In the genomic region with DNA sequence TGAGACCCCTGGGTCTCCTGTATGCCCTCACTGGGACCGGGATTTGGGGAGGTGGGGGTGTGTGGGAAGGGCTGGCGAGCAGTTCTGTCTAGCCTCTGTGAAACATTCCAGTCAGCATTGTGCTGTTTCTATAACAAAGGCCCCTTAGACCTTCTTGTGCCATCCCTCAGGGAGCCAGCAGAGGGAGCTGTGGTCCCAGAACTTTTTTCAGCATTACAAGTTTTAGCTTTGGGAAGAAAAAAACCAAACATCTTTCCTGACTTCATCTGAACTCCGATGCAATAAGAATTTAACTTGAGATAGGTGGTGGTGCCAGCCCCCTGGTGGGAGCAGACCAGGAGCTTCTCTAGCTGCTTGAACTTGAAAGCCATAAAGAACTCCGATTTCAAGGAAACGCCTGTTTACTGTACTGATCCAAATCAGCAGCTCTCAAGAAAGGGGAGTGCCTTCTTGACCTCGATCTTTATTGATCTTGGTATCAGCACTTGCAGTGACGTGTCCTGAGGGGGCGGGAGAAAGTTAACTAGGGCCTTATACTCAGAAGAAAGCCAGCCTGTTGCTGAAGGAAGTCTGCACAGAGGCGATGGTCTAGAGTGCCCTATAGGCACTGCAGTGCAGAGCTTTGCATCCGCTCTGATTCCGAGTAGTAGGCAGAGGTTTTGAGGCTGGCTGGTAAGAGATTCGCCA, we compare ENCODE assay signal across 8 mouse cellular contexts.
DNase-seq lines count a peak whose midpoint lies in the region; ATAC-seq and TF ChIP-seq lines count a peak whose summit lies in the region.

No protein-coding gene starts in this region.

- DNase-seq in NIH3T3 (ENCODE audit: low read depth): peak; percentile 92
- peak; percentile 53 for DNase-seq in cerebellum, adult 9-11 months
- peak; percentile 41 to 74 for DNase-seq in frontal cortex, postnatal 10 days (ENCODE audit: low spot score in 2 of 2)
- peak; percentile 89 for DNase-seq in layer of hippocampus, postnatal 10 days (ENCODE audit: low spot score in 2 of 2)
- DNase-seq in lung, postnatal 0 days (ENCODE audit: low spot score): peak; percentile 86
- peak; percentile 43 for DNase-seq in retina, postnatal 7 days (ENCODE audit: low read depth, low spot score)
- peak; percentile 73 to 80 for DNase-seq in urinary bladder, adult 18-20 months (ENCODE audit: low spot score in 2 of 2)

- no peak overlapping the region; the same call in 1 of the 2 replicates for H3K9ac ChIP-seq in hindbrain, embryonic 12.5 days
- no peak overlapping the region for H3K9ac ChIP-seq in lung, postnatal 0 days (replicated peaks; ENCODE audit: low read depth)

- peak; percentile 26; the same call in 1 of the 2 replicates for TF ChIP-seq EP300 in lung, postnatal 0 days (IDR thresholded peaks at IDR 0.05)

- H3K9me3 ChIP-seq in hindbrain, embryonic 12.5 days (replicated peaks): no peaks in the 10 kb centered on the region
- no peaks in the 10 kb centered on the region for H3K9me3 ChIP-seq in lung, postnatal 0 days (ENCODE audit: low read length)

- H3K27me3 ChIP-seq in hindbrain, embryonic 12.5 days: no peaks in the 10 kb centered on the region
- H3K27me3 ChIP-seq in lung, postnatal 0 days (replicated peaks; ENCODE audit: insufficient read depth, low read length): no peaks in the 10 kb centered on the region

- ATAC-seq in hindbrain, embryonic 12.5 days (ENCODE audit: low FRiP score): peak; percentile 72
- ATAC-seq in lung, postnatal 0 days: peak; percentile 48

- TF ChIP-seq CTCF in lung, postnatal 0 days (IDR thresholded peaks at IDR 0.05): peak; percentile 87

- H3K4me1 ChIP-seq in hindbrain, embryonic 12.5 days: peaks cover 2% of the 10 kb centered on the region; the same call in 1 of the 2 replicates
- H3K4me1 ChIP-seq in lung, postnatal 0 days (ENCODE audit: insufficient read depth, low read depth, low read length): 0 out of 2 replicates have a peak, but pooled peaks cover 3% of the 10 kb centered on the region

- H3K4me3 ChIP-seq in hindbrain, embryonic 12.5 days: no peak overlapping the region
- H3K4me3 ChIP-seq in lung, postnatal 0 days (ENCODE audit: low read depth, low read length): peak overlapping the region; percentile 24; the same call in 1 of the 2 replicates

- H3K27ac ChIP-seq in hindbrain, embryonic 12.5 days: 0 out of 2 replicates have a peak overlapping the region, but pooled peaks have one; percentile 2
- 0 out of 2 replicates have a peak overlapping the region, but pooled peaks have one; percentile 11 for H3K27ac ChIP-seq in lung, postnatal 0 days (ENCODE audit: low read length)

- 41% methylated on average over 12 of the region's 12 CpGs for WGBS in hindbrain, embryonic 12.5 days
- 16% methylated on average over 12 of the region's 12 CpGs for WGBS in lung, postnatal 0 days

- H3K36me3 ChIP-seq in hindbrain, embryonic 12.5 days: no peaks in the 10 kb centered on the region
- H3K36me3 ChIP-seq in lung, postnatal 0 days (ENCODE audit: insufficient read depth, low read length): no peaks in the 10 kb centered on the region

- H3K4me2 ChIP-seq in hindbrain, embryonic 12.5 days (replicated peaks): no peak overlapping the region
- H3K4me2 ChIP-seq in lung, postnatal 0 days (replicated peaks; ENCODE audit: low read depth, low read length): peak overlapping the region; percentile 55
